Mouse (Mus musculus): ENCODE measurements at regions not wholly inside any gene's neighbourhood (a gene's known extent, or its start where the extent isn't known, plus 50 kb on each side); places are given as distances from the start of the nearest gene placed in this dataset.

DNA sequence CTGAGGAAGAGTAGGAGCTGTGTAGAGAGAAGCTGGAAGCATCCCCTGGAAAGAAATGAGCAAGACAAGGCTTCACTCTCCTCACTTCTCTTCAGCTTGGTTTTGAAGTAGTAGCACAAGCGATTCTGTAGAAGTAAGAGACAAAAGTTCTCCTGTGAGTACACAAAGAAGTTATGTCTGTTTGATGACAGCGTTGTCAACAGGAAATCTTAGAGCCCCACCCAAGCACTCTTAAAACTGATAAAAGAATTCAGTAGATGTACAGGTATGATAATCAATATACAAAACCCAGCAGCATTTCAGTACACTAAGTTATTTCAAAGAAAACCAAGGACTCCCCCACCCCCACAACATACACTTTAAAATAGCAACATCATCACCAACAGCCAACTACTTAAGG is 194.9 kb downstream of the Etnk1 start:
- no peak for ATAC-seq (replicated peaks in 1 of 2; ENCODE audit: insufficient read depth in 1 of 2, low FRiP score in 2 of 2, low TSS enrichment in 1 of 2, low read depth in 1 of 2, poor library complexity in 2 of 2, severe bottlenecking in 2 of 2)

DNA sequence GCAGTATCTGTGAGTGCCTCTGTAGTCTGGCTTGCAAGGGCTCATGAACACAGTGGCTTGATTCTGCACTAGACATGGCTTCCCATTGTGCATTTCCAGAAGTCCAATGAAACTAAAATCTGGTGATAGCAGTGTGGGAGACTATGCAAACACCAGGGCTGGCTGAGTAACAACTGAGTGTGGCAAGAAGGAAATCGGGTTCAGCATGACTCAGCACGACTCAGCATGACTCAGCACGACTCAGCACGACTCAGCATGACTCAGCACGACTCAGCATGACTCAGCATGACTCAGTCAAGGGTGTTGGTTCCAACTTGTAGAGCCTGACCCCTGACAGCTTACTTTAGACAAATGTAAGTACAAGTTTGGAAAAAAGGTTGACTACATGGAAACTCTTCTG is 198.8 kb downstream of the Etnk1 start:
- no peak for ATAC-seq (replicated peaks in 1 of 2; ENCODE audit: insufficient read depth in 1 of 2, low FRiP score in 2 of 2, low TSS enrichment in 1 of 2, low read depth in 1 of 2, poor library complexity in 2 of 2, severe bottlenecking in 2 of 2)

DNA sequence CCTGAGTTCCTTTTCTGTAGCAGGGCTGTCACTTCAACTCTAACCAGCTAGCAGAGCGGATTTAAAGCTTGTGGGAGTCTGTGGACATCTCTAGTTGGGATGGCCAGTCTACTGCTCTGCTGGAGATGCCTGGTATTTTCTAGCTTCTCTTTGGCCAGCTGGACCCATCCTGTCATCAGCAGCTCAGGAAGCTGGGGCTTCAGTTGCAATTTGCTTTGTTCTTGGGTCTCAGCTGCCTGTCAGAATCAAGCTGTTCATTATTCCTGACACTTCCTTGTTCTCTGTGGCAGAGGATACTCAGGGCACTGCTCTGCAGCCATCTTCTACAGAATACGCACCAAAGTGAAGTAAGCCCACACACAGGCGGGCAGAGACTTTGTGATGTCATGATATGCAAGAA is 200.8 kb downstream of the Etnk1 start:
- ATAC-seq (replicated peaks in 1 of 2; ENCODE audit: insufficient read depth in 1 of 2, low FRiP score in 2 of 2, low TSS enrichment in 1 of 2, low read depth in 1 of 2, poor library complexity in 2 of 2, severe bottlenecking in 2 of 2): peak; percentile 14 to 27; a peak in 1 of 4 replicates

GRCm38 (mm10) chr6:143368646-143369045 is 201.6 kb downstream of the Etnk1 start:
- no peak for ATAC-seq (replicated peaks in 1 of 2; ENCODE audit: insufficient read depth in 1 of 2, low FRiP score in 2 of 2, low TSS enrichment in 1 of 2, low read depth in 1 of 2, poor library complexity in 2 of 2, severe bottlenecking in 2 of 2)

- no peak for ATAC-seq (replicated peaks in 1 of 2; ENCODE audit: insufficient read depth in 1 of 2, low FRiP score in 2 of 2, low TSS enrichment in 1 of 2, low read depth in 1 of 2, poor library complexity in 2 of 2, severe bottlenecking in 2 of 2)
These were observed 205.5 kb downstream of the Etnk1 start for GRCm38 (mm10) chr6:143372487-143372886.

GRCm38 (mm10) chr6:143373686-143374273 is 206.8 kb downstream of the Etnk1 start:
- peak; percentile 88 to 94 for ATAC-seq (replicated peaks in 1 of 2; ENCODE audit: insufficient read depth in 1 of 2, low FRiP score in 2 of 2, low TSS enrichment in 1 of 2, low read depth in 1 of 2, poor library complexity in 2 of 2, severe bottlenecking in 2 of 2)

DNA sequence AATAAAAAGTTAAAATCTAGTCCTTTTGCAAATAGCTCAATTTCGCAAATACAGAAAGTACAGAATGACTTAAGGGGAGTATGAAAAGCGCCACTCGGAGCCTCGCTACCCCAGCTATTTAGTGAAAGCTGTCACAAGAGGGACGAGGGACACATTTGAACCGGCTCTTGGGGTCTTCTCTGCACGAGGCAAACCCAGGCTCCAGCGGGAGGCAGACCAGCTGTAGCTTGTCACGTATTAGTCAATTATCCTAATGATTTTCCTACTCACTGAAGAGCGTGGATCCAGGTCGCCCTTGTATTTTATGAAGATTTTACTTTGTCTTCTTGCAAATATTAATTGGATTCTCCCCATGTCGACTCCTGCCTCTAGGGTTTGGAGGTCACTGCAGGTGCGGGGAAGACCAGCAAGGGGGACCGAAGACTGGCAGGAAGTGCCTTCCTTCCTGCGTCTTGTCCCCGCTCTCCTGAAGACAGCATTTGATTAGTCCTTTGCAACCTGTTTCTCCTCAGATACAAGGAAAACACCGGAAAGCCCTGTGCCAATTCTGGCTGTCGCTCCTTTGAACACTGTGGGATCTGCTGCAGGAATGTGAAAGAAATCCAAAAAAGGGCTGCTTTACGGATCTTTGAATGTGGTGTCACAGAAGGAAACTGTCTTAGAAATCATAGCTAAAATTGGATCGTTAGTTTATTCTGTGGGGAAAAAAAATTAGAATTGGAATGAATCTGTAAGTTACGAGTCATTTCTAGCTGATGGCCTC is 209.1 kb downstream of the Etnk1 start:
- ATAC-seq (replicated peaks in 1 of 2; ENCODE audit: insufficient read depth in 1 of 2, low FRiP score in 2 of 2, low TSS enrichment in 1 of 2, low read depth in 1 of 2, poor library complexity in 2 of 2, severe bottlenecking in 2 of 2): no peak

DNA sequence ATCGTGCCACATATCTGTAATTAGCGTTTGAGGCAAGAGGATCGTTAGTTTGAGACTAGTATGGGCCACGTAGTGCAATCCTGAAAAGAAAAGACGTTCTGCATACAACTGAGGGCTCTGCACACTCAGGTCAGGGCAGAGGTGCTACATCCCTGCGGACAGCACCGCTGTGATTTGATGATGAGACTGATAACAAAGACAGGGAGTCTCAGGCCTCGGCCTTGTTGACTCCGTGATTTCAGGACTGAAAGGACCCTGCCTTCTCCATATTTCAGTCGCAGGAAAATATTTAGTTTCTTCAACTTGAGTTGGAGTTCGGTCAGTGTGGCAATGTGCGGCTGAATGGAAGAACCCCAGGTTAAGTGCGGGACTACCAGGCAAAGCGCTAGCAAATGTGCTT is 210.1 kb downstream of the Etnk1 start:
- ATAC-seq (replicated peaks in 1 of 2; ENCODE audit: insufficient read depth in 1 of 2, low FRiP score in 2 of 2, low TSS enrichment in 1 of 2, low read depth in 1 of 2, poor library complexity in 2 of 2, severe bottlenecking in 2 of 2): no peak

DNA sequence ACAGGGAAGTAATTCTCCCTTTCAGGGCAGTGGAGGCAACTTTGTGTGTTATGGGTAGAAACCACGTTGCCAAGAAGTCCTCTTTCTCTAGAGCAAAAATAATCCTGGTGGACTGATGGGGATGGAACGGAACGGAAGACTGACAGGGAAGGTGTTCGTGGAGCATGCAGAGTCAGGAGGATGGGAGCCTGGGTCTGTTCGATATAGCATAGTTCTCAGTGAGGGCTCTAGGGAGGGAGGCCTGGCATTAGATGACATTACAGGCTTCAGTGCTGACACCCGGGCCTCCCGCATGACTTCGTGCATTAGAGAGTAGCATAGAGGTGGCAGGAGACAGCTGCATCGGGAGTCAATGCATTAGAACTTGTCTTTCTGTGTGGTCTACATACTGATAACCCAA is 211.1 kb downstream of the Etnk1 start:
- ATAC-seq (replicated peaks in 1 of 2; ENCODE audit: insufficient read depth in 1 of 2, low FRiP score in 2 of 2, low TSS enrichment in 1 of 2, low read depth in 1 of 2, poor library complexity in 2 of 2, severe bottlenecking in 2 of 2): no peak

DNA sequence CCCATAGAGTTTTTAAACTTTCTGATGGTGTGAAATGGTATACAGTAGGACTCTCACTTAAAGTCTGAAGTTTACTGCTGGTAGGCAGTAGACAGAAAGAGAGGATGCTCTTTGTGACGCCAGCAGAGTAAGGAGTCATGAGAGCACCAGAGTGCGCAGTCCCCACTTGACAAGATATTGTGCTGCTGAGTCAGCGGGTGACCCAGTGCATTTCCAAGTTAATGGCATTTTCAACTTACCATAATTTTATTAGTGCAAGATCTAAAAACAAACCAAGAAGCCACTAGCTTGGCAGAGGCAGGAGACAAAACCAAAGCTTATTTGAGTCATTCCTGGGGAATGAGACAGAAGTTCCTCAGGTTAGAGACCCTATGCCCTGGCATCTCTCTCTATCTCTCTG is 213.5 kb downstream of the Etnk1 start:
- ATAC-seq (replicated peaks in 1 of 2; ENCODE audit: insufficient read depth in 1 of 2, low FRiP score in 2 of 2, low TSS enrichment in 1 of 2, low read depth in 1 of 2, poor library complexity in 2 of 2, severe bottlenecking in 2 of 2): no peak

- ATAC-seq (replicated peaks in 1 of 2; ENCODE audit: insufficient read depth in 1 of 2, low FRiP score in 2 of 2, low TSS enrichment in 1 of 2, low read depth in 1 of 2, poor library complexity in 2 of 2, severe bottlenecking in 2 of 2): no peak
These were observed 219.8 kb downstream of the Etnk1 start for GRCm38 (mm10) chr6:143386597-143387450.

GRCm38 (mm10) chr6:143393543-143394207 is 226.7 kb downstream of the Etnk1 start:
- 0 out of 4 replicates have a peak, but pooled peaks of 1 of the 2 experiments have one; percentile 37 for ATAC-seq (replicated peaks in 1 of 2; ENCODE audit: insufficient read depth in 1 of 2, low FRiP score in 2 of 2, low TSS enrichment in 1 of 2, low read depth in 1 of 2, poor library complexity in 2 of 2, severe bottlenecking in 2 of 2)

DNA sequence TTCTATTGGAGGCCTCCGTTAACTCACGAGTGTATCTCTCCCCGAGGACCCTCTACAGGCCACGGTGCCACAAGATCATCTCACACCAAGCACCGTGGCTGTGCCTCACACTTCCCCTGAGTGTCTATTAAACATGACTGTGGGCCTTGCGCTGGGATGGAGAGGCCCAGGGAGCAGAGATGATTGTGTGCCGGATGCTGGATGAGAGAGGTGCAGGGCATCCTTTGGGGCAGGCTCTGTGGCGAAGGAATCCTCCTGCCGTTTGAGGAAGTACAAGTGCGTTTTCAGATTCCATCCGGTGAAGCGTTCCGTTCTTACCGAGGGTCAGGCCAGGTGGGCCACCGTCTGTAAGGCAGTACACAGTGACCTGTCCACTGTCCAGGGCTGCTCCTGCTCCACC is 227.4 kb downstream of the Etnk1 start:
- peak in 1 of 2 experiments; percentile 53; a peak in 1 of 4 replicates for ATAC-seq (replicated peaks in 1 of 2; ENCODE audit: insufficient read depth in 1 of 2, low FRiP score in 2 of 2, low TSS enrichment in 1 of 2, low read depth in 1 of 2, poor library complexity in 2 of 2, severe bottlenecking in 2 of 2)

DNA sequence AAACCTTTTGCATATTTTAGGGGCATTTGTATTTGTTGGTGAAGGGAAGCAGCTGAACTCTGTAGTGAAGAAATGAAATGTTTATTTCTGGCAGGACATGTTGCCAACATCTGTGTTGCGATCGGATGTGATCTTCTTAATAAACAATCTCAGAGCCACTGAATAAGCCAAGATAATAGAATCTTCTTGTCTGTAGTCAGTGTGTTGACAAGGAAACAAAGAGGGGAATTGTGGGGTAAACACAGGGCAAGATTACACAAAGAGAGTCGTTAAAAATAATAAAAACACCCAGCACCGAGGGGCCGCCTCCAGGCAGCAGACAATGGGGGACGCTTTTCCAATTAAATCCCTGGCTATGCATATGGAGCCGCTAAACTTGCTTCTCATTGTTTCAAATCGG is 234.4 kb downstream of the Etnk1 start:
- no peak for ATAC-seq (replicated peaks in 1 of 2; ENCODE audit: insufficient read depth in 1 of 2, low FRiP score in 2 of 2, low TSS enrichment in 1 of 2, low read depth in 1 of 2, poor library complexity in 2 of 2, severe bottlenecking in 2 of 2)

DNA sequence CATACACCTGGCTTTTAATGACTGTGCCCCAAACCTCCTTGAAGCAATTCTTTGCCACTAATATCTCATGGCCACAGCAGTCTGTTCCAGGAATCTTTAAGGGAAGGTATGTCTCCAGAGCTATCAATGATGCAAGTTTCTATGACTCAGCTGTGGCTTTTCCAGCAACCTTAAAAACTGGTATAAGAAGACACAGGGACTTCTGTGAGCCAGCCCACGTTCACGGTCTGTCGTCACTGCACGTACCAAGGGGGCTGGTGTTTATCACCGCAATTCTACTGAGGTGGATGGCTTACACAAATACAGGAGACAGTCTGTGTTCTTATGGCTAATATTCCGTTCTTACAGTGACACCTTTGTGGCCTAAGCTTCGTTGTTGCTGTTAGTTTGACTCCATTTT is 234.9 kb downstream of the Etnk1 start:
- no peak for ATAC-seq (replicated peaks in 1 of 2; ENCODE audit: insufficient read depth in 1 of 2, low FRiP score in 2 of 2, low TSS enrichment in 1 of 2, low read depth in 1 of 2, poor library complexity in 2 of 2, severe bottlenecking in 2 of 2)

- no peak for ATAC-seq (replicated peaks in 1 of 2; ENCODE audit: insufficient read depth in 1 of 2, low FRiP score in 2 of 2, low TSS enrichment in 1 of 2, low read depth in 1 of 2, poor library complexity in 2 of 2, severe bottlenecking in 2 of 2)
These were observed 235.7 kb downstream of the Etnk1 start for GRCm38 (mm10) chr6:143402766-143403165.

DNA sequence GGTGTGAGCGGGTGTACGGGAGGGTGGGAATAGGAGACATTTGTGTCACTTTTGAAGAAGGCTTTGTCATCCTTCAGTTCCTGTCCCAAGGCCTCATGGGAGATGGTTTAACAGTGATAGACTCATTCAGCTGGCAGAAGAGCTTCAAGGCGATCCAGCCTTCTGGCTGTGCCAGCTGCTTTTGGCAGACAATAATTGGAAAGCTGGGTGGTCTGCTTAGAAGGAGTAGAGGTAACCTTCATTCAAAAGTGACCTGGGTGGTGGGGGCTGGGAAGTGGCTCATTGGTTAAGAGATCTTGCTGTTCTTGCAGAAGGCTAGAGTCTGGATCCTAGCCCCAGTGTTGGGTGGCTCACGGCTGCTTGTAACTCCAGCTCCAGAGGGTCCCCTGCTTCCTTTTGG is 237.5 kb downstream of the Etnk1 start:
- ATAC-seq (replicated peaks in 1 of 2; ENCODE audit: insufficient read depth in 1 of 2, low FRiP score in 2 of 2, low TSS enrichment in 1 of 2, low read depth in 1 of 2, poor library complexity in 2 of 2, severe bottlenecking in 2 of 2): no peak

DNA sequence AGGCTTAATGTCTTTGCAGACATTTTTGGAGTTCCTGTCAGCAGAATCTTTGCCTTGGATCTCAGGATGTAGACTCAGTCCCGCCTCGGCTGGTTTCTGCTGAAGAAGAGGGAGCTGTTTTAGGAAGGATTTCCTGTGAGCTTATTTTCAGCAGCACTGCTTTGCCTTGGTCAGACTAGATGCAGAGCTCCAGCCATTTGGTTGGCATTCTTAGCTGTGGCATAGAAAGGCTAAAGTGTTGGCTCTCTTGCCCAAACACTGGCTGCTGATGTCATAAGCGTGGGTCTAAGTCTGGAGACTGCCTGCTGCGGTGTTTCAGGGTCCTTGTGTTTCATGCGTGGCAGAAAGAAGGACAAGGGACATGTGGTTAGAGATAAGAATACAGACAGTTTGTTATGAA is 245.0 kb downstream of the Etnk1 start:
- 0 out of 4 replicates have a peak, but pooled peaks of 1 of the 2 experiments have one; percentile 17 for ATAC-seq (replicated peaks in 1 of 2; ENCODE audit: insufficient read depth in 1 of 2, low FRiP score in 2 of 2, low TSS enrichment in 1 of 2, low read depth in 1 of 2, poor library complexity in 2 of 2, severe bottlenecking in 2 of 2)
